Mouse (Mus musculus) olfactory bulb, adult 2 months (tissue): ENCODE data around the gene Zmym3. TPM values are rescaled to one million over a fixed set of nuclear protein-coding genes. Genes with fewer than 3 reads are reported as not detected.

Source experiments
- H3K27ac ChIP-seq: fragments of 200-500 bp; 2 replicates; pipeline ENCODE4 v1.5.1; 2012; ENCODE audit warnings: low read depth, low read length; ENCODE audit not compliant: insufficient read depth
- H3K4me1 ChIP-seq: fragments of 200-500 bp; 2 replicates; pipeline ENCODE4 v1.6.1; 2012; ENCODE audit warnings: low read length; ENCODE audit not compliant: control insufficient read depth, insufficient read depth
- H3K4me3 ChIP-seq: fragments of 200-500 bp; 2 replicates; pipeline ENCODE4 v1.5.1; 2012; ENCODE audit warnings: mild to moderate bottlenecking, low read depth, low read length, moderate library complexity; ENCODE audit not compliant: insufficient read depth
- CTCF ChIP-seq: fragments of 200-500 bp; IDR thresholded peaks from 2 replicates; pipeline ENCODE4 v1.5.1; 2012; ENCODE audit warnings: low read depth, mild to moderate bottlenecking, low read length, moderate library complexity; ENCODE audit not compliant: insufficient read depth
- POLR2A ChIP-seq: fragments of 200-500 bp; IDR thresholded peaks from 2 replicates; pipeline ENCODE4 v1.6.1; 2012; ENCODE audit warnings: mild to moderate bottlenecking, low read depth, low read length, moderate library complexity; ENCODE audit not compliant: insufficient read depth
- WGBS: fragments of 180-500 bp; shearing (Covaris S2); methylation state at CpG from one replicate; pipeline ENCODE4 v1.1.7; 2018; 5-methylcytosine and 5-hydroxymethylcytosine counted together
- polyA plus RNA-seq: library from polyadenylated mRNA; stranded (reverse); fragments of >200 nt; gene quantifications from 2 replicates; pipeline ENCODE4 v1.2.4, GENCODE M21; 2012; ENCODE audit warnings: low replicate concordance; ENCODE audit not compliant: missing spikeins, insufficient read depth, insufficient read length

Gene Zmym3
- polyA plus RNA-seq = not detected in 2 replicates

GRCm38 (mm10) chrX:101420700-101421095 is at the start of gene Zmym3:
Zmym3 (minus strand) TSS chrX:101420849.
- peak within 1 kb of the TSS; percentile 97 for H3K4me3 ChIP-seq
- TF ChIP-seq POLR2A = no peak
- no peak for TF ChIP-seq CTCF
- peak within 1 kb of the TSS; percentile 84 for H3K27ac ChIP-seq
- H3K4me1 ChIP-seq = peaks cover 12% of the 10 kb centered on the region; the same call in 1 of the 2 replicates
- WGBS = 22% methylated on average over 4 of the region's 4 CpGs

GRCm38 (mm10) chrX:101451591-101451990 is 30.9 kb upstream of the Zmym3 start:
- no peak for TF ChIP-seq POLR2A
- WGBS = 81% methylated on average over 3 of the region's 3 CpGs
- H3K4me1 ChIP-seq = no peaks in the 10 kb centered on the region

GRCm38 (mm10) chrX:101451147-101451546 is 30.5 kb upstream of the Zmym3 start:
- WGBS = 44% methylated on average over 1 of the region's 1 CpGs
- Histone ChIP-seq H3K4me1 (no peaks in the 10 kb centered on the region), H3K27ac (no peak overlapping the region), H3K4me3 (no peak overlapping the region)
- TF ChIP-seq CTCF (no peak), POLR2A (no peak)

More at GRCm38 (mm10) chrX:101451591-101451990, 30.9 kb upstream of the Zmym3 start:
- H3K27ac ChIP-seq = no peak overlapping the region
- H3K4me3 ChIP-seq = no peak overlapping the region

GRCm38 (mm10) chrX:101448886-101449475 is 28.3 kb upstream of the Zmym3 start, which contains the start of gene Itgb1bp2:
Itgb1bp2 (plus strand) TSS chrX:101449088.
- TF ChIP-seq POLR2A (no peak), CTCF (no peak)
- WGBS = 75% methylated on average over 4 of the region's 4 CpGs
- no peak within 1 kb of the TSS for H3K27ac ChIP-seq
- H3K4me3 ChIP-seq = no peak within 1 kb of the TSS
- no peaks in the 10 kb centered on the region for H3K4me1 ChIP-seq

- 14% methylated on average over 14 of the region's 14 CpGs for WGBS
- TF ChIP-seq POLR2A (no peak), CTCF (no peak)
- Histone ChIP-seq H3K27ac (peak overlapping the region; percentile 72), H3K4me3 (peak overlapping the region; percentile 84), H3K4me1 (no peaks in the 10 kb centered on the region)
Measured at GRCm38 (mm10) chrX:101429976-101430375, 9.3 kb upstream of the Zmym3 start.

GRCm38 (mm10) chrX:101429142-101429949 is 8.7 kb upstream of the Zmym3 start, which contains the start of gene Nono:
Nono (plus strand) TSS chrX:101429318.
- H3K4me3 ChIP-seq = peak within 1 kb of the TSS; percentile 84
- H3K4me1 ChIP-seq = no peaks in the 10 kb centered on the region
- peak within 1 kb of the TSS; percentile 98 for H3K27ac ChIP-seq
- WGBS = 24% methylated on average over 51 of the region's 51 CpGs
- no peak for TF ChIP-seq CTCF
- TF ChIP-seq POLR2A = no peak

GRCm38 (mm10) chrX:101428785-101429141 is 8.1 kb upstream of the Zmym3 start:
- Histone ChIP-seq H3K27ac (peak overlapping the region; percentile 98), H3K4me3 (peak overlapping the region; percentile 16), H3K4me1 (no peaks in the 10 kb centered on the region)
- 13% methylated on average over 7 of the region's 7 CpGs for WGBS
- TF ChIP-seq POLR2A (no peak), CTCF (no peak)

GRCm38 (mm10) chrX:101427774-101428173 is 7.1 kb upstream of the Zmym3 start:
- H3K4me3 ChIP-seq = no peak overlapping the region
- no peak overlapping the region for H3K27ac ChIP-seq
- 0% methylated on average over 1 of the region's 1 CpGs for WGBS
- TF ChIP-seq CTCF = no peak
- no peak for TF ChIP-seq POLR2A
- H3K4me1 ChIP-seq = no peaks in the 10 kb centered on the region

- Histone ChIP-seq H3K4me3 (no peak overlapping the region), H3K4me1 (peaks cover 3% of the 10 kb centered on the region; the same call in 1 of the 2 replicates), H3K27ac (no peak overlapping the region)
- TF ChIP-seq CTCF (no peak), POLR2A (no peak)
- 64% methylated on average over 2 of the region's 2 CpGs for WGBS
Measured at GRCm38 (mm10) chrX:101423462-101423861, 2.8 kb upstream of the Zmym3 start.
